Mouse (Mus musculus): Measurements from ENCODE around the gene Tesk1.

DNA sequence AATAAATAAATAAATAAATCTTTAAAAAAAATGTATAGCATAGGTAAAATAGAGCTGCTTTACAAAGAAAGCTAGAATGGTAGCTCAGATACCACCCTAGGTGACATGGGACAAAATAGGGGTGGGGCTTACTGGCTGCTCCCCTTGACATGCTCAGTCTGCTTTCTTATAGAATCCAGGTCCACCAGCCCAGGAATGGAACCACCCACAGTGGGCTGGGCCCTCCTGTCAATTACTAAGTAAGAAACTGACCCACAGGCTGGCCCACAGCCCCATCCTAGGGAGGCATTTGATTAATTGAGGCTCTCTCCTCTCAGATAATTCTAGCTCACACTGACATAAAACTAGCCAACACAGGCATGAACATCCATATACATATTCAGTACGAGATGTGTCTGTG lies 8.9 kb upstream of the Tesk1 start:
- no peak for TF ChIP-seq POLR2A (IDR thresholded peaks at IDR 0.05; ENCODE audit: borderline replicate concordance, extremely low read depth, insufficient read depth, insufficient read length, poor library complexity, severe bottlenecking)
- TF ChIP-seq CTCF (IDR thresholded peaks at IDR 0.05; ENCODE audit: borderline replicate concordance, extremely low read depth, insufficient read depth, insufficient read length): no peak

Measured in brain, embryonic 14.5 days (tissue).